7 mouse cellular contexts compared by ENCODE assay signal in the genomic region with DNA sequence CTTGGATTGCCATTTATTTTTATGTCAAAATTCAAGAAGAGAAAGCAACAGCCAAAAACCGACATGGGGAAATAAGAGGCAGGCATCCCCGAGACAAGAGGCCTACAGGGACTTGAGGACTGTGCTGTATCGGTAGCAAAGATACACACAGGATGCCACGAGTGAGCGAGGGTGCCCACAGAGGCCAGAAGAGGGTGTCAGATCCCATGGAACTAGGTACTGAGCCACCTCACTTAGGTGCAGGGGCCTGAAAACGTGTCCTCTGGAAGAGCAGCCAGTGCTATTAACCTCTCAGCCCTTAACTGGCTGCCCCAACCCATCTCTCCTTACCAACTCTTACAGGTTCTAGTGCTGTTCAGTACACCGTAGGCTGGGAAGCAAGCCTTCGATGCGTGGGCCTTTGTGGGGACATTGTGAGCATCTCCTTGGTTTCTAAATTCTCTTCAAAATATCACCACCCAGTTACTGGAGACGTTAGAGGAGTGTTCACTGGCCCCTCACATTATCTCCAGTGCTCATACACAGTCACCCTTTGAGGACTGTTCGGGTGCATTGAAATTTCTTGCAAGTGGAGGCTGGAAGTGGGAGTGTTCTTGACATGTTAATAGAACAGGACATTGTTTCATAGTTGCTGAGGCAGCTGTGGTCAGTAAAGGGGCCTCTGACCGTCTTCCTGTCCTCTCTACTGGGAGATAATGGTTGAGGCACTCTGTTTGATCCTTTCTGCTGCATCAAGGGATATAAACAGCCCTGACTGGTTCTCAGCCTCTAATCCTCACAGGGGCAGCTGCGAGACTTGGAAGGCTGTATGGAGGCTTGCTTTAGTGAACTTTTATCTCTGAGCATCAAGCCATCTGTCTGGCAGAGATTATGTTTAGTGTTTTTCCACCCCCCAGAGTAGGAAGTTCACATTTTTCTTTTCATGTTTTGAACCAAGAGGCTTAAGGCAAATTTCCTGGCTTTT. TPM values are rescaled to one million over a fixed set of nuclear protein-coding genes. Genes with fewer than 3 reads are reported as not detected.
DNase-seq lines count a peak whose midpoint lies in the region; ATAC-seq and TF ChIP-seq lines count a peak whose summit lies in the region.

No protein-coding gene starts in this region.

- WGBS in lung, embryonic 16.5 days = 61% methylated on average over 13 of the region's 13 CpGs
- WGBS in liver, embryonic 12.5 days (ENCODE audit: insufficient replicate concordance) = 26% methylated on average over 13 of the region's 13 CpGs
- 72% methylated on average over 13 of the region's 13 CpGs for WGBS in small intestine, adult 2 months

- peak overlapping the region; percentile 43; the same call in 1 of the 2 replicates for H3K27ac ChIP-seq in lung, embryonic 16.5 days (ENCODE audit: low read length)
- H3K27ac ChIP-seq in liver, embryonic 12.5 days = peak overlapping the region; percentile 81
- peak overlapping the region; percentile 37 for H3K27ac ChIP-seq in small intestine, adult 2 months (ENCODE audit: insufficient read depth, low read depth, low read length)

- H3K4me3 ChIP-seq in lung, embryonic 16.5 days (ENCODE audit: low read length) = no peak overlapping the region
- H3K4me3 ChIP-seq in liver, embryonic 12.5 days = 0 out of 2 replicates have a peak overlapping the region, but pooled peaks have one; percentile 8
- H3K4me3 ChIP-seq in small intestine, adult 2 months (ENCODE audit: low read depth, low read length) = no peak overlapping the region

- peaks cover 49% of the 10 kb centered on the region for H3K36me3 ChIP-seq in lung, embryonic 16.5 days (ENCODE audit: control insufficient read depth, insufficient read depth, low read length)
- H3K36me3 ChIP-seq in liver, embryonic 12.5 days = peaks cover 40% of the 10 kb centered on the region
- peaks cover 53% of the 10 kb centered on the region for H3K36me3 ChIP-seq in small intestine, adult 2 months (ENCODE audit: control insufficient read depth, insufficient read depth, low read length)

- ATAC-seq in lung, embryonic 16.5 days (ENCODE audit: low read depth) = 0 out of 2 replicates have a peak, but pooled peaks have one; percentile 38
- ATAC-seq in erythroid progenitor cell, adult 5-6 weeks (replicated peaks; ENCODE audit: low FRiP score, poor library complexity, severe bottlenecking) = peak; percentile 54
- peak; percentile 90 for ATAC-seq in liver, embryonic 12.5 days

- no peaks in the 10 kb centered on the region for H3K9me3 ChIP-seq in lung, embryonic 16.5 days (ENCODE audit: control insufficient read depth, low read length)
- no peaks in the 10 kb centered on the region for H3K9me3 ChIP-seq in liver, embryonic 12.5 days (replicated peaks)

- DNase-seq in lung, postnatal 4 days = no peak
- no peak for DNase-seq in layer of hippocampus, postnatal 36 days
- DNase-seq in right cerebral cortex, postnatal 36 days (ENCODE audit: low spot score in 2 of 2) = no peak

- TF ChIP-seq POLR2A in small intestine, adult 2 months (IDR thresholded peaks at IDR 0.05; ENCODE audit: low read depth, low read length) = no peak

- peaks cover 11% of the 10 kb centered on the region; the same call in 1 of the 2 replicates for H3K4me1 ChIP-seq in lung, embryonic 16.5 days (replicated peaks; ENCODE audit: control insufficient read depth, insufficient read depth, low read length)
- H3K4me1 ChIP-seq in liver, embryonic 12.5 days = peaks cover 33% of the 10 kb centered on the region
- H3K4me1 ChIP-seq in small intestine, adult 2 months (ENCODE audit: control insufficient read depth, insufficient read depth, insufficient read length, low read length) = no peaks in the 10 kb centered on the region

- no peak for TF ChIP-seq CTCF in small intestine, adult 2 months (IDR thresholded peaks at IDR 0.05; ENCODE audit: extremely low read depth, insufficient read length, insufficient replicate concordance, low read depth, low read length)

- H3K9ac ChIP-seq in lung, embryonic 16.5 days (ENCODE audit: low read length) = no peak overlapping the region
- peak overlapping the region; percentile 42 for H3K9ac ChIP-seq in liver, embryonic 12.5 days

- no peak overlapping the region for H3K4me2 ChIP-seq in lung, embryonic 16.5 days (ENCODE audit: low read depth, low read length)
- H3K4me2 ChIP-seq in liver, embryonic 12.5 days = peak overlapping the region; percentile 61

- no peaks in the 10 kb centered on the region for H3K27me3 ChIP-seq in lung, embryonic 16.5 days (ENCODE audit: control insufficient read depth, insufficient read depth, low read depth, low read length)
- no peaks in the 10 kb centered on the region for H3K27me3 ChIP-seq in liver, embryonic 12.5 days (replicated peaks)
- no peaks in the 10 kb centered on the region for H3K27me3 ChIP-seq in small intestine, adult 2 months (ENCODE audit: control insufficient read depth, insufficient read depth, low read length)

RNA-seq across cellular contexts. Expression of gene Cemip2, which starts 21.6 kb away (rescaled TPM):
- polyA plus RNA-seq in lung, embryonic 16.5 days (2015; fragmentation: Nextera tagmentation; extraction: Ambion mirVana) = 29.7 and 31.8 TPM in 2 replicates
- total RNA-seq in erythroid progenitor cell, adult 5-6 weeks (2015; ENCODE audit: low replicate concordance) = 1.7 and 2.2 TPM in 2 replicates
- total RNA-seq in erythroid progenitor cell, adult 5-6 weeks (2017; ENCODE audit: low replicate concordance) = 3.3 and 3.8 TPM in 2 replicates
- 13.7 and 15.0 TPM in 2 replicates for polyA plus RNA-seq in liver, embryonic 12.5 days (2016; fragmentation: Nextera tagmentation; extraction: Ambion mirVana)
- polyA plus RNA-seq in small intestine, adult 2 months (2012; rRNA removed) = 2.0 and 3.8 TPM in 2 replicates
- total RNA-seq in layer of hippocampus, postnatal 36 days (2021) = 10 to 100 TPM; 12.5 to 12.7 TPM

Comparison
In these comparisons a context has a peak if more than half of its experiments do, and no peak if none do; other contexts are left out.
1. ATAC-seq: peak in every context shown above with its lines; median percentile 90 in liver, embryonic 12.5 days; 54 in erythroid progenitor cell, adult 5-6 weeks; 38 in lung, embryonic 16.5 days.